Mouse (Mus musculus) left cerebral cortex, postnatal 4 days (tissue): Measurements from ENCODE around the gene Lyg2. TPM values are rescaled to one million over a fixed set of nuclear protein-coding genes. Genes with fewer than 3 reads are reported as not detected.

Experiments
- DNase-seq: peaks from one replicate; pipeline ENCODE4 v3.0.0-alpha.2; 2022
- intact Hi-C: fragments of 180-260 bp; cut with DNase I; formaldehyde crosslinking; loops from one replicate; pipeline ENCODE4 v1.15.1; 2025
- total RNA-seq, 2 experiments: library from RNA; stranded (reverse); gene quantifications; 2 replicates each; pipeline ENCODE4 v1.2.3; 2021

The Lyg2 gene
- total RNA-seq, 2 experiments from 2014 or later: not detected

DNA sequence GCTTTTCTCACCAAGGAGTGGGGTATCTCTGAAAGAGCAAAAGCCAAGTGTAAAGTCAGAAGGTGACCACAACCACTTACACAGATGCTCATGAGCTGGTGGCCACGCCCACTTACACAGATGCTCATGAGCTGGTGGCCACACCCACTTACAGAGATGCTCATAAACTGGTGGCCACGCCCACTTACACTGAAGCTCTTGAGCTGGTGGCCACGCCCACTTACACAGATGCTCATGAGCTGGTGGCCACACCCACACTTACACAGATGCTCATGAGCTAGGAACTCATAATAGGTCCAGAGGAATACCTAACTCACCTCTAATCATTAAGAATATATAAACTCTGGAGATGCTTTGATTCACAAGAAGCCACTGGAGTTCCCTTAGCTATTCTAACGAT lies 31.8 kb downstream of the Lyg2 start:
- intact Hi-C loops: no loop called here
- no peak for DNase-seq

DNA sequence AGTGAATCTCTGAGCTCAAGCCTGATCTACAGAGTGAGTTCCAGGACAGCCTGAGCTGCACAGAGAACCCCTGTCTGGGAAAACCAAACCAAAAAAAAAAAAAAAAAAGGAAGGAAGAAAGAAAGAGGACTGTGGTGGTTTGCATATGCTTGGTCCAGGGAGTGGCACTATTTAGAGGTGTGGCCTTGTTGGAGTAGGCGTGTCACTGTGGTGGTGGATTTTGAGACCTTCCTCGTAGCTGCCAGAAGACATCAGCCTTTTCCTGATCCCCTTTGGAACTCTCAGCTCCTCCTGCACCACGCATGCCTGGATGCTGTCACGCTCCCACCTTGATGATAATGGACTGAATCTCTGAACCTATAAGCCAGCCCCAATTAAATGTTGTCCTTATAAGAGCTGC lies 32.9 kb downstream of the Lyg2 start:
- intact Hi-C loops: no loop called here
- DNase-seq: no peak

DNA sequence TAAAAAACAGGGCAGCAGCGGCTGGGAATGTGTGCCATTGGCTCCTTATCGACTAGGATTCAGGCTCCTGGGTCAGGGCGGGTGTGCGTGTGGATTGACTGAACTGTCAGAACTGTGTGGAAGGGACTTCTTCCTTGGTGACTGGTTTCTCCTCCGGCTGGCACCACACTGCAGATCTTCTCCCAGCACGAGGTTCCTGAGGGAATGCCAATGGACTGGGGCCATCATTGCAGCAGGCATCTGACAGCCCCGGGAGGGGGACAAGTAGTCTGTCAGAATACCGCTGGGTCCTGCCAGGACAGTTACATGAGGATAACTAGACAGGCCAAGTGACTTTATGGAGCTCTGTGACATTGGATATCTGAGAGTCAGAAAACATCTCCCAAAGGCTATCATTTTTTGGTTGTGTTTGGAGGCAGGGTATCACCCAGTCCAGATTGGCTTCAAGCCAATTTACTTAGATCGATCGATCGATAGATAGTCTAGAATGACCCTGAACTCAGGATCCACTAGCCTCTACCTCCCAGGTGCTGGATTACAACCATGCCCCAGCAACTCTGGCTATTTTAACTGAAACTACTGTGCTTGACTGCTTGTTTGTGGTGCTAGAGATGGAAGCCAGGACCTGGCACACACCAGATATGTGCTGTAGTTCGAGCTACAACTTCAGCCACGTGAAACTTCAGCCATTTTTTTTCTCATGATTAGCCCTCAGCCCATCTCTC lies 38.4 kb downstream of the Lyg2 start:
- DNase-seq: no peak
- intact Hi-C loops: no loop called here

DNA sequence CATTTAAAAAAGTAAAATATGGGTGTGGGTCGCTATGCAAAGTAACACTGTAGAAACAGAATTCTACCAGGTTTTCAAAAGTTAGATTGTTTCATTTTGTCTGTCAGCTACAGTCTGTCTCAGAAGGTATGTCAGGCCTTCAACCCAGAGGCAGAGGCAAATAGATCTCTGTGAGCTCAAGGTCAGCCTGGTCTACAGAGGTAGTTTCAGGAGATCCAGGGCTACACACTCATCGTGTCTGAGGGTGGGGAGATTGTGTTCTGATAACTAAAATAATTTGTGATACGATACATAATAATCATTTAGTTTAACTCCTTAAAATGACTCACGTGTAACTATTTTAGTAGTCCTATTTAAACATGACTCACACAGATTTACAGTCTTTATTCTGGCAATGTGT lies 43.1 kb downstream of the Lyg2 start:
- DNase-seq: no peak
- intact Hi-C loops: no loop called here

DNA sequence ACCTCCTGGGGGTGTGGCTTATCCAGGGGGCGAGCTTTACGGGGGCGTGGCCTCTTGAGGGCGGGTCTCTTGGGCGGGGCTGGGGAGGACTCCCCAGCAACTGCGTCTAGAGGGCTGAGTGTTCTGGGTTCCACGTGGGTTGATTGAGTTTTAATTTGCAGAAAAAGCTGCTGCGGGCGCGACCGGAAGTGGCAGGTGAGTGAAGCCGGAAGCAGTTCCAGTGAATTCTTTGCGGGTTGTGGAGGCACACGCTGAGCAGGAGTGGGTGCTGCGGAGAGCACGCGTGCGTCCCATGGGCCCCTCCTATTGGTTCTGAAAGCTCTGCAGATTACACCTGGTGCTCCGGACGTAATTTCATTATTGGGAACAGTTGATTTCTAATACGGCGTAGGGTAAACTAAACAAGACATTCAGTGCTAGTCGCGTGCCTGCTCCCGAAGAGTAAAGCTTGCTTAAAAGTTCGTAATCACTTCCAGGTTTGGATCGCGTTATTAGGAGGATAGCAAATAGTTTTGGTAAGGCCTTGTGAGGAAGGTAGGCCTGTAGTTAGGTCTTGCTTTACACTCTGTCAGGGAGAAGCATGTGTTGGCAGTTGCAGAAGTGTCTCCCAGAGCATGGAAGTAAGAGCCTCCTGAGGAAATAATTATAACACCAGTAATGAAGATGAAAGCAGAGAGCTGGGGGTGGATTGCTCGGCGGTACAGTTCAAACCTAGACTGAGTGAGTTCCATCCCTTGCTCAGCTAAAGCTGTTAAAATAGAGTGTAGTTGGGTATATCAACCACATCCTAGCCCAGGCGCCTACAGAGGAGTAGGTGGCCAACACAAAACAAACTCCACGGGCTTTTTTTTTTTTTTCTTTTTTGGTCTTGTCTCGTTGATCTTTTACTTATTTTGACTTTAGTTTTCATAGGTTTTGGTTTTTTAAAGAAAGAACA lies 43.9 kb downstream of the Lyg2 start:
- DNase-seq: peak; percentile 82
- intact Hi-C loops: no loop called here

DNA sequence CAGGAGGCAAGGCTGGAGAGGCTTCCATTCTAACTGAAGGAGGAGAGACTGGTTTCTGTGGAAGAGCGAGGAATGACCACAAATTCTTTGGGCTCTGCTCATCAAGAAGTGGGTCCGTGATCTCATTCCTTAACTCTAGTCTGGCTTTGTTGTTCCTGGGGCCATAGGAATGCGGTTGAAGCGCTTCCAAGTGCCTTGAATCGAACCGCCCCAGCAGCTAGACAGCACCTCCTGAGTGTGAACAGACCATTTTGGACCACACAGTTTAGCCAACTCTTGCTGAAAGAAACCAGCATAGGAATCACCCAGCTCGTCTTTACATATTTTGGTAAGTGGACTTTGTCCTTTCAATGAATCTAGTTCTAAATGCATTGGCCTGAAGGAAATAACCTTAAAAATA lies 44.6 kb downstream of the Lyg2 start, which contains the start of gene Lipt1:
TSS of gene Lipt1 (plus strand) at position 35 of the 400 bp plus-strand sequence.
- no peak for DNase-seq

DNA sequence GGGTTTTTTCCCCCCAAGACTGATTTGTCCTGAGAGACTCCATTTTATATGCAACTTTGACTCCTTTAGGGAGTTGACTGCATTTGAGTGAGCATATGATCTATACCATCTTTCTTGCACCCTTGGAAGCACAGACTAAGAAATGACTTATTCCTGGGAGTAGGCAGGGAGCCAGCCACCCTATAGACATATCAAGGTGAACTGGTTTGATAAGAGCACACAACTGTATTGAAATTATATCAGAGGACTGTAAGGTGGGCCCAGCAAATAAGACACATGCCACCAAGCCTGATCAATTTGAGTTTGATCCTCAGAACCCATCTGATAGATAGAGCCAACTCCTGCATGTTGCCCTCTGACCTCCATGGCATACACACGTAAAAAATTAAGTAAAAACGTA lies 46.9 kb downstream of the Lyg2 start:
- intact Hi-C loops: loop anchor here (10.0 kb wide), 1 partner anchor 145 kb away; the partner anchor contains the start of gene 2010300C02Rik
- DNase-seq: no peak

More for the DNA sequence above, 44.6 kb downstream of the Lyg2 start, which contains the start of gene Lipt1:
- intact Hi-C loops: no loop called here

DNA sequence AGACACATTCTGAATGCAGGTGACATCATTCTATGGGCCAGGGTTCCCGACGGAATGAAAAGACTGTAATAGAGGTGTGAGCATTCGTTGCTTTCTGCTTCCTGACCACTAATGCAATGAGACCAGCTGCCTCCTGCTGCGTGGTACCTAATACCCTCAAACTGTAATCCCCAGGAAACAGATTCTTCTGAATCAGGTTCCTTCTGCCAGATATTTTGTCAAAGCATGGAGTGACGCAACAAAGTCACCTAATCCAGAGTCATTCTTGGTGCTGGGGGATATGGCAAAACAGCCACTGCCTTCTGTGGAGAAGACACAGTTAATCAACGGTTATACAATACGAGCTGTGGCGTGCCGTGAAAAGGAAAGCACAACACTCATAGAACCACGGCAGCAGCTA lies 47.7 kb downstream of the Lyg2 start:
- intact Hi-C loops: loop anchor here (10.0 kb wide), 1 partner anchor 144 kb away; the partner anchor contains the start of gene 2010300C02Rik

DNA sequence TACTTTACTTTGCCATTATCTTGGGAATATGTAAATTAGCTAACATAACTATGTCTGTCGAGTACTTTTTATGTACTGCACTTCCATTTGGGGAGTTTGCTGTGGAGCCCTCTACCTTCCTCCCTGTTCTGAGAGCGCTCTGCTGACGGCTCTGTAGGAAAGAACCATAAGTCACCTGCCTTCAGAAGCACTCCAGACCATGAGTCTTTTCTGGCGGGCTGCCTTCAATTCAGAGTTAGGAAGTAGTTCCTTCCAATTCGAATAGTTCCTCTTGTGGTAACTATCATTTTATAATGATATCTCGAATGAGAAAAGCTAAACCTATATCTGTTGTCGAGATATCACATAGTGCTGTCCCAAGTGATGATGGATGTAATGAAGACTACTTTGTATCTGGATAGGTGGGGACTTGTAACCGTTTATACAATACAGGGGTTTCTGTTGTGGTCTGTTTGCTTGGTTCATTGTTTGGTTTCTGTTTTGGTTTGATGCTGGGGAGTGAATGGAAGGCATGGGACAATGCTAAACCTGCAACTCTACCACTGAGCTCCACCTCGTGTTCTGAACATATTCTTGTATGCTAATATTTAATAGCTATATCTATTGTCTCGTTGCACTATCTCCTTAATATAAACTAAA lies 48.5 kb downstream of the Lyg2 start:
- DNase-seq: no peak
- intact Hi-C loops: loop anchor here (10.0 kb wide), 1 partner anchor 143 kb away; the partner anchor contains the start of gene 2010300C02Rik

More for the DNA sequence above, 47.7 kb downstream of the Lyg2 start:
- no peak for DNase-seq

DNA sequence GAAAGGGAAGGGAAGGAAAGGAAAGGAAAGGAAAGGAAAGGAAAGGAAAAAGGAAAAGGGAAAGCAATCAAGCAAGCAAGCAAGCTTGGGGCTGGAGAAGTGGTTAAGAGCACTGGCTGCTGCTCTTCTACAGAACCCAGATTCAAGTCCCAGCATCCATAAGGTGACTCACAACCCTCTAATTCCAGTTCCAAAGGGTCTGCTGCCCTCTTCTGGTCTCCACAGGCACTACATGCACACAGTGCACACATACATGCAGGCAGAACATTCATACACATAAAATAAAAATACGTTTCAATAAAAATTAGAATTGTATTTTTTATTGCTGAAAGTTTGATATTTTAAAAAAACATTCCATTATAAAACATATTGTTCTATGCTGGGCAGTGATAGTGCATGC lies 49.2 kb downstream of the Lyg2 start:
- DNase-seq: peak; percentile 43
- intact Hi-C loops: loop anchor here (10.0 kb wide), 1 partner anchor 142 kb away; the partner anchor contains the start of gene 2010300C02Rik

DNA sequence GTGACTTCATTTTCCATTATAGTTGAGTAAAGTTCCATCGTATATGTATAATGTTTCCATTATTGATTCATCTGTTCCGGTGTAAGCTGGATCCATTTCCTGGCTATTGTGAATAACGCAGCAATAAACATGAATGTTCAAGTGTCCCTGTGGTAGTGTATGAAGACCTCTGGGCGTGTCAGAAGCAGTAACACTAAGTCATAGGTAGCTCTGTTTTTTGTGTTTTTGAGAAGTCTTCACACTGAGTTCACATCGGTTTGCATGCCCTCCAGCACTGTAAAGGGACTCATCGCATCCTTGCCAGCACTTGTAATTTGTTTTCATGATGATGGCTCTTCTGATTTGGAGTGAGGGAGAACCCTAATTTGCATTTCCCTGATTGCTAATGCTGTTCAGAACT lies 50.0 kb downstream of the Lyg2 start, which contains the start of gene Tsga10:
TSS of gene Tsga10 (minus strand) at position 144 of the 400 bp plus-strand sequence.
- intact Hi-C loops: loop anchor here (10.0 kb wide), 1 partner anchor 141 kb away; the partner anchor contains the start of gene 2010300C02Rik
- no peak for DNase-seq

DNA sequence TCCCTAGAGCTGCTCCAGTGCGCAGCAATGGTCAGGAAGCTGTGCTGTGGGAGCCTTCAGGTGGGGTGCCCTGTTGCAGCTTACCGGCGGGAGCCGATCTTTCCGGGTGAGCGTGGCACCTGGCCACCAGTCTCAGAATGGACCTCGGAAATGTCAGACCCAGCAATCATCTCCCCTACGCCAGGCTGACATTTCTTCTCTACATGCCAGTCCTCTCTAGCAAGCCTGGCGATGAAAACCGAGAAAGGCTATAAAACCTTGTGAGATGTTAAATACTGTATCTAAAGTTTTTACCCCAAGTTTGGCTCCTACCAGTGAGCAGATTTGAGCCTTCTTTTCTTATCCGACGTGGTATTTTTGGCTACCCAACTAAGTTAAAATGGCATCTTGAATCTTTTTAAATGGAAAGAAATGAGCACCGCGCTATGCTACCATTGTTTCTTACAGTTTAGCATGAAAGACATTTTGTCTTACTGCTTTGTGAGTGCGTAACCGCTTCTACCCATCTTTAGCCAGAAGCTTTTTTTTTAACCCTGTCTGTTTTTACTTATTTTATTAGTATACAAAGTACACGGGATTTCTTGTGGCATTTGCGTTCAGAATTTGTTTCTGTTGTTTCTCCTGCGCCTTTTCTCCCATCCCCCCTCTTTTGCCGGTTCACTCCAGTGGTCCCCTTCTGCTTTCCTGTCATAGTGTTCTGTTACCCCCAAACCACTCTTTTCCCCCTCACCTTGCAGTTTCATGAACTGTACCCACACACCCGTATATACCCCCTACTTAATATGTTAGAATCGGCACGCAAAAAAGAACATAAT lies 50.7 kb downstream of the Lyg2 start:
- no peak for DNase-seq
- intact Hi-C loops: loop anchor here (10.0 kb wide), 1 partner anchor 141 kb away; the partner anchor contains the start of gene 2010300C02Rik

DNA sequence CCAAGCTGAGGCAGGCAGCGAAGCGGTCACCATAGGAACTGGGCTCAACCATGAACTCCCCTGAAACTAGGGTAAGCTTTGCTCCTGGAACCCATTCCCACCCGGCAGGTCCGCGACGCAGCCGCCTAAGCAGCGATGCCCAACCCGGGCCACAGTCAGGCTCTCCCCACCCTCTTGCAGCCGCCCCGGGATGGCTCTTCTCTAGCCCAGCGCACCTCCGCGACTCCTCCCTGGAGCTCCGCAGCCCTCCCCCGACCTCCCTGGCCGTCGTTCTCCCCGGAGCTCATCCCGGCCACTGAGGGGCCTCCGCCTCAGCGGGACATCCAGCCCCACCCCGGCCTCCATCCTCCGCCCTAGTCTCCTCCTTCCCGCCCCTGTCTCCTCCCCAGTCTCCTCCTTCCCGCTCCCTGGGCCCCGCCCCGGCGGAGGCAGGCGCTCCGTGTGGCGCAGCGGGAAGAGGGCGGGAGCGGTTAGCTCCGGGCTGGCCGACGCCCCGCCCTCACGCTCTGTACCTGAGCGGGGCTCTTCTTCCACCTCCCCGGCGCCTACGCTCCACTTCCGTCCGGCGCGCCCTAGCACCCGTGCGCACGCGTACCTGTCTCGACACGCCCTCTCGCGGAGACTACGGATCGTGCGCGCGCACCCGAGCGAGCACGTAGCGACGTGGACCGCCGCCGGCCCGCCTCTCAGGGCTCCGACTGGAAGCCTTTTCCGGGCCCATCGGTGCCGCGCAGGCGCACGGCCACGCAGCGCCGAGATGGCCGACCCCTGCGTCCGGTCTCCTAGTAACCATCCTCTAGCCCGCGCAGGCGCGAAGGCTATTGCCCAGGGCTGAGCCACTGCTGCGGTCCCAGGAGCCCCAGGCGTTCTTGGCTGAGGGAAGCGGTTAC lies 51.5 kb downstream of the Lyg2 start:
- peak; percentile 99 for DNase-seq
- intact Hi-C loops: loop anchor here (10.0 kb wide), 1 partner anchor 140 kb away; the partner anchor contains the start of gene 2010300C02Rik

Other genes with a start within 250 kb of the Lyg2 start
- 10 to 100 TPM; 24.8 to 30.1 TPM for gene 2010300C02Rik, start 196.4 kb downstream of the Lyg2 start, total RNA-seq
- 10 to 100 TPM; 18.8 to 20.4 TPM for gene Tsga10, start 50.1 kb downstream of the Lyg2 start, total RNA-seq
- 1 to 10 TPM; 7.8 to 9.3 TPM for gene Lipt1, start 44.8 kb downstream of the Lyg2 start, total RNA-seq
- gene Mitd1, start 26.1 kb downstream of the Lyg2 start, total RNA-seq: 10 to 100 TPM in 1 of 2 experiments, 1 to 10 TPM in 1; 9.6 to 10.4 TPM
- gene Mrpl30, start 26.0 kb downstream of the Lyg2 start, total RNA-seq: 100 to 1,000 TPM; 157 to 190 TPM
- not detected for gene Lyg1, start 41.3 kb upstream of the Lyg2 start, total RNA-seq
- 10 to 100 TPM; 72.7 to 75.0 TPM for gene Txndc9, start 81.4 kb upstream of the Lyg2 start, total RNA-seq
- 10 to 100 TPM; 50.7 to 51.0 TPM for gene Eif5b, start 81.5 kb upstream of the Lyg2 start, total RNA-seq
- gene Rev1, start 213.3 kb upstream of the Lyg2 start, total RNA-seq: 10 to 100 TPM; 49.7 to 51.4 TPM